Mouse (Mus musculus) lung, embryonic 16.5 days (tissue): ENCODE measurements around the gene Sorl1. TPM values are rescaled to one million over a fixed set of nuclear protein-coding genes. Genes with fewer than 3 reads are reported as not detected.

ENCODE experiments used
- ATAC-seq: fragments of 200-750 bp; cut with Nextera tagmentation; 2 replicates; pipeline ENCODE4 v1.8.0; 2017; ENCODE audit warnings: low read depth, mild to moderate bottlenecking, moderate library complexity
- H3K27ac ChIP-seq: fragments of 300-500 bp; sonication (generic); 2 replicates; pipeline ENCODE4 v1.5.1; 2014; ENCODE audit warnings: mild to moderate bottlenecking, control low read depth, low read length
- H3K27me3 ChIP-seq: fragments of 300-500 bp; sonication (generic); 2 replicates; pipeline ENCODE4 v1.6.1; 2014; ENCODE audit warnings: low read depth, low read length, mixed read lengths; ENCODE audit not compliant: control insufficient read depth, insufficient read depth
- H3K36me3 ChIP-seq: fragments of 300-500 bp; sonication (generic); 2 replicates; pipeline ENCODE4 v1.6.1; 2014; ENCODE audit warnings: low read length; ENCODE audit not compliant: control insufficient read depth, insufficient read depth
- H3K4me1 ChIP-seq: fragments of 300-500 bp; sonication (generic); replicated peaks from 2 replicates; pipeline ENCODE4 v1.6.1; 2014; ENCODE audit warnings: low read length, mixed read lengths; ENCODE audit not compliant: control insufficient read depth, insufficient read depth
- H3K4me2 ChIP-seq: fragments of 300-500 bp; sonication (generic); 2 replicates; pipeline ENCODE4 v1.6.1; 2014; ENCODE audit warnings: low read depth, low read length, control low read depth
- H3K4me3 ChIP-seq: fragments of 300-500 bp; sonication (generic); 2 replicates; pipeline ENCODE4 v1.5.1; 2014; ENCODE audit warnings: mild to moderate bottlenecking, low read length, control low read depth
- H3K9ac ChIP-seq: fragments of 300-500 bp; sonication (generic); 2 replicates; pipeline ENCODE4 v1.6.1; 2014; ENCODE audit warnings: low read length, control low read depth
- H3K9me3 ChIP-seq: fragments of 300-500 bp; sonication (generic); 2 replicates; pipeline ENCODE4 v1.6.1; 2016; ENCODE audit warnings: low read length; ENCODE audit not compliant: control insufficient read depth
- WGBS: fragments of 180-500 bp; shearing (Covaris S2); extraction: QIAGEN DNeasy Blood & Tissue Kit; methylation state at CpG from one replicate; pipeline ENCODE4 v1.1.7; 2014; 5-methylcytosine and 5-hydroxymethylcytosine counted together
- polyA plus RNA-seq: library from polyadenylated mRNA; unstranded; fragments of >200 nt; fragmentation: Nextera tagmentation; extraction: Ambion mirVana; gene quantifications from 2 replicates; pipeline ENCODE4 v1.2.1, GENCODE M21; 2015

Sorl1 gene
- polyA plus RNA-seq, 1 experiment from 2014 or later: 11.8 TPM

DNA sequence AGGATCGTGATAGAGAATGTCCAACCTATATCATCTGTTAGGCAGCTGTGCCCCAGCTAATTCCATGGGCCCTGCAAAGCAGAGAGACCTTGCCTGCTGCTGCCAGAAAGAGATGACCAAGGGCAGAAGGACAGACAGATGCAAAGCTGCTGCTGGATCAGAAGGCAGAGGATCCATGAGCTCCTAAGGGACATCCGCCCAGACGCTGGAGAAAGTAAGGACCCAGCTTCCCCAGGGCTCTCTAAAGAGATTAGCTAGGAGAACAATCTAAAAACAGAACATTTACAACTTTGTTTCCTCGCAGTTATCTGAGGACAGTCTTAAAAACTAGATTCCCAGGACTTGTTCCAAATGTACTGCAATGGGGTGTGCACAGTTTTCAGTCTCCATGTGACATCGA lies 131.3 kb downstream of the Sorl1 start:
- ATAC-seq: no peak
- no peaks in the 10 kb centered on the region for H3K9me3 ChIP-seq
- 78% methylated on average over 5 of the region's 5 CpGs for WGBS
- no peaks in the 10 kb centered on the region for H3K4me1 ChIP-seq
- no peaks in the 10 kb centered on the region for H3K36me3 ChIP-seq
- H3K27me3 ChIP-seq: no peaks in the 10 kb centered on the region
- H3K27ac ChIP-seq: no peak overlapping the region
- H3K9ac ChIP-seq: no peak overlapping the region
- H3K4me3 ChIP-seq: no peak overlapping the region
- H3K4me2 ChIP-seq: no peak overlapping the region

DNA sequence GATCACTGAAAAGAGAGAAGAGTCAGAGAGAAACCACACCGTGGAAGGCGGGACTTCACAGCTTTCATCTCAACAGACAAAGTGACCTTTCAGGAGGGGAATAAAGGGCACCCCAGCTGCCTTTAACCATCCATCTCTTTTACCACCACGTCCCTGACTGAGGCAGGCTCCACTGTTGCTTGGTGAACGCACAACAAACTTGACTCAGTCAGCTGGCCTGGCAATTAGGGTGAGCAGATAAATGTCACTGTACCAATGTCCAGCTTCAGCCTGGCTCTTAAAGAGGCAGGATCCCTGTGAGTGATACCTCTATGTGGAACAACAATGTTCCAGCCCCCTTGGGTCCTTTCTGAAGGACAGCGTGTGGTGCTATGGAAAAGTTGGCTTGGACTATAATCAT lies 138.5 kb downstream of the Sorl1 start:
- Histone ChIP-seq H3K36me3 (no peaks in the 10 kb centered on the region), H3K27ac (no peak overlapping the region), H3K9ac (no peak overlapping the region), H3K4me3 (no peak overlapping the region), H3K4me2 (no peak overlapping the region), H3K4me1 (no peaks in the 10 kb centered on the region), H3K27me3 (no peaks in the 10 kb centered on the region), H3K9me3 (no peaks in the 10 kb centered on the region)
- no peak for ATAC-seq
- WGBS: 69% methylated on average over 5 of the region's 5 CpGs

DNA sequence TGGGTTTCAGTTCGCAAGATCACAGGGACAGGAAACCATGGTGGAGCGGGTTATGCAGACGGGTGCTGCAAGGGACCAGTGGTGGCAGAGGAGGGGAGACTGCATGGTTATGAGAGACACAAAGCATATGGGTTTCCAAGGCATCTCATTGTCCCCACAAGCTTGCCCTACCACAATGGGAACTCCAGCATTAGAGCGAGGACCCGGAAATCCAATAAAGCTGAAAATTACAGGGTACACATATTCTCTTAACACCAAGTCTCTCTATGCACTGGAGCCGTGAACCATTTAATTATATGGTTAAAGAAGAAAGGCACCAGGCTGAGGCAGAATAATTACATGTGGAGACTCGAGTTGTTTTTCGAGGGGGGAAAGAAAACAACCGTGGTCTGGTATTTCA lies 139.0 kb downstream of the Sorl1 start:
- no peaks in the 10 kb centered on the region for H3K36me3 ChIP-seq
- H3K27ac ChIP-seq: no peak overlapping the region
- no peak overlapping the region for H3K4me3 ChIP-seq
- H3K4me2 ChIP-seq: no peak overlapping the region
- H3K4me1 ChIP-seq: no peaks in the 10 kb centered on the region
- H3K9me3 ChIP-seq: no peaks in the 10 kb centered on the region
- H3K9ac ChIP-seq: no peak overlapping the region
- 83% methylated on average over 9 of the region's 9 CpGs for WGBS
- no peak for ATAC-seq
- no peaks in the 10 kb centered on the region for H3K27me3 ChIP-seq

DNA sequence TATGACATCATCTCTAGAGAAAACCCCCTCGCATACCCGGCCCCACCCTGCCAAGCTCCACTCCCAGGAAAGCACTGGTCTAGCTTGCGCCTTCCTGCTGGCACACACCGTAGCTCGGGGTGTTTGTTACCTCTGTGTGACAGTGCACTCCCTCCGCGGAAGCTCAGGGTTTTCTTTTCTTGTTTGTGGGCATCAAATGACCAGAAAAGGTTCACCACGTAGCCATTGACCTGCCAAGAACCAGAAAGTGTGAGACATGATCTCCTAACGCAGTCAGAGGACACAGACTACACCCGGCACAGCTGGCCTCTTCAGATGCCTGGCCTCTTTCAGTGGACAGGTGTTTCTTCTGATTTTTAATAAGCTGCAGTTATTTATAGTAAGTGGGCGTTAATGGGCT lies 139.8 kb downstream of the Sorl1 start:
- H3K36me3 ChIP-seq: no peaks in the 10 kb centered on the region
- H3K27me3 ChIP-seq: no peaks in the 10 kb centered on the region
- no peak overlapping the region for H3K4me3 ChIP-seq
- H3K4me2 ChIP-seq: no peak overlapping the region
- no peak overlapping the region for H3K27ac ChIP-seq
- no peaks in the 10 kb centered on the region for H3K9me3 ChIP-seq
- 87% methylated on average over 11 of the region's 11 CpGs for WGBS
- no peak for ATAC-seq
- H3K4me1 ChIP-seq: no peaks in the 10 kb centered on the region
- H3K9ac ChIP-seq: no peak overlapping the region

DNA sequence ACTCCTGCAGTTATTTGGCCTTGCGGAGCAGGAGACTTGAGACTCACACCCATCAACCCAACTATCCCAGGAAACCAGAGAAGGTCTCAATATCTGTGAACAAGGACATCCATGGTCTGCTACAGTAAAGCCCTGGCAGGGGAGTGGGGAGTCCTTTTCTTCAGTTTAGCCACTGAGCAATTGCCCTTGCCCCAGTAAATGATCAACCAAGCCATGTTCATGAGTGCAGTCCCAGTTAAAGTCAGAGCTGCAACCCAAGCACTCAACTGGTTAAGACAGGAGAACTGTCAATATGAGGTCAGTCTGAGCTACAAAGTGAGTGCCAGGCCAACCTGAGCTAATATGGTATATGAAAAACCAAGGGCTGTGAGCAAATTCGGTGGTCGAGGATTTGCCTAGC lies 140.8 kb downstream of the Sorl1 start:
- H3K4me3 ChIP-seq: no peak overlapping the region
- no peaks in the 10 kb centered on the region for H3K27me3 ChIP-seq
- H3K4me1 ChIP-seq: no peaks in the 10 kb centered on the region
- no peak overlapping the region for H3K9ac ChIP-seq
- H3K4me2 ChIP-seq: no peak overlapping the region
- ATAC-seq: no peak
- WGBS: 80% methylated on average over 3 of the region's 3 CpGs
- H3K27ac ChIP-seq: no peak overlapping the region
- H3K36me3 ChIP-seq: no peaks in the 10 kb centered on the region
- no peaks in the 10 kb centered on the region for H3K9me3 ChIP-seq

DNA sequence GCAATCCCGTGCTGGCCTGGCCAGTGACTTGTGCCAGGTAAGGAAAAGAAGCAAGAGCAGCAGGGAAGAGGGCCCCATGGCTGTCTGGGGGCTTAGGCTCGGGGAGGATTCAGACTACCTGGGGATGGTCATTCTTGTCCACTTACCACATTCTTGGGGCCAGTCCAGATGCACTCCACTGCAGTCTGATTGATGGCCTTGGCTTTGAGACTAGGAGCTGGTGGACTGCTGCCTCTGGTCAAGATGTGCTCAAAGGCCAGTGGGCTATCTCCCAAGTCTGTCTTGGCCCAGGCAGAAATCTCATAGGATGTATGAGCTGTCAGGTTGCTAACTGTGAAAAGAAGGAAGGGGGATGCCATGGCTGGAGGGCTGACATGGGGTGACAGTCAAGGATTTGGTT lies 141.3 kb downstream of the Sorl1 start:
- H3K27me3 ChIP-seq: no peaks in the 10 kb centered on the region
- H3K4me1 ChIP-seq: no peaks in the 10 kb centered on the region

DNA sequence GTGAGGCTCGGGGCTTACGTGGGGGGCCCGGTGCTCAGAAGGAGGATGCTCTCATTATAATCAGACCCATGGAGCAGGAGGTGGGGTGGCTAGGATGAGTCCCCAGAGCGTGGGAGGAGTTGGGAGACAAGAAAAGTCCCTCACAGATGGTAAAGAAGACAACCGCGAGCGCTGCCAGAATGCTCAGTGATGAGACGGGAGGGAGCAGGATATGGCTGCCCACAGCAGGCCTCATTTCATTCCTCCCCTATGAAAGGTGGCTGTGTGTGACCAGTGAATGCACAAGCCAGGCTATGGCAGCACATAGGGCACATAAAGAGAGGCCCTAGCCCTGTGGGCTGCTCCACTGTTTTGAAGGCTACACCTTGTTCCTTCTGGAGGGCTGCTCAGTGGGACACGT lies 142.1 kb downstream of the Sorl1 start:
- peaks cover 3% of the 10 kb centered on the region; the same call in 1 of the 2 replicates for H3K36me3 ChIP-seq
- WGBS: 87% methylated on average over 9 of the region's 9 CpGs
- no peak overlapping the region for H3K4me2 ChIP-seq
- no peak overlapping the region for H3K9ac ChIP-seq
- H3K9me3 ChIP-seq: no peaks in the 10 kb centered on the region
- no peak overlapping the region for H3K4me3 ChIP-seq
- no peaks in the 10 kb centered on the region for H3K27me3 ChIP-seq
- no peak overlapping the region for H3K27ac ChIP-seq
- no peaks in the 10 kb centered on the region for H3K4me1 ChIP-seq
- no peak for ATAC-seq

More for the DNA sequence above, 141.3 kb downstream of the Sorl1 start:
- Histone ChIP-seq H3K4me3 (no peak overlapping the region), H3K27ac (no peak overlapping the region), H3K9ac (no peak overlapping the region), H3K9me3 (no peaks in the 10 kb centered on the region), H3K4me2 (no peak overlapping the region), H3K36me3 (peaks cover 3% of the 10 kb centered on the region; the same call in 1 of the 2 replicates)
- 53% methylated on average over 2 of the region's 2 CpGs for WGBS
- no peak for ATAC-seq

DNA sequence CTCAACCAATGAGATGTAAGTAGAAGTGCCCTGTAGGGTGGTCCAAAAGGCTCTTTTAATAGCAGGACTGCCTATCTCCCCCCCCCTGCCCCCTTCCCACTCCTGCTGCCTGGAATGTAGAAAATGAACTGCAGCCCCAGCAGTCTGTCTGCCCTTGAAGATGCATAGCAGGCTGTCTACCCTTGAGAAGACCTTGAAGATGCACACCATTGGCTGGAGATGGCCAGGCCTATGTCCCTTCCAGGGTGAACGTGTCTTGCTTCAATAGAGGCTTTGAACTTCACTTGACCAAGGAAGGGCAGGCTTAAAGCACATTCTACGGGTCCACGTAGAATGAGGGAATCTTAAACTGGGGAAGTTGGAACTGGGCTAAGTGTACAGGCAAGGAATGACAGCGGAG lies 142.8 kb downstream of the Sorl1 start:
- no peak for ATAC-seq

DNA sequence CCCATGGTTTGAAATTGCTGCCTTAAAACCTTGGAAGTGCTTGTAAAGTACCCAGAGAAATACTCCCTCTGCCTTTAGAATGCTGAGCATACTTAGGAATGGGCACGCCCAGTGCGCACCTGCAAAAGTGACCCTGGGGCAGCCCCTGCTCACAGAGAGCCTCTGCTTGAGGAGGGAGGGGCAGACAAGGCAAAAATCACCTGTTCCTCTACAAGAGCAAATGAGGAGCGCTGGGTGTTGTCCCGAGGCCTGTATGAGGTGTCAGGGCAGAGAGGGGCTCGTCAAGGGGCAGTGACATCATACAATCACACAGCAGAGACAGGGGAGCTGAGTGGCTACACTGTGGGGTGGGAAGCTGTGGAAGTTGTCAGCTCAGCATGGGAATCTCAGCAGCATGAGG lies 143.3 kb downstream of the Sorl1 start:
- Histone ChIP-seq H3K4me1 (no peaks in the 10 kb centered on the region), H3K9me3 (no peaks in the 10 kb centered on the region), H3K4me3 (no peak overlapping the region), H3K36me3 (peaks cover 5% of the 10 kb centered on the region), H3K9ac (no peak overlapping the region), H3K4me2 (no peak overlapping the region), H3K27me3 (no peaks in the 10 kb centered on the region), H3K27ac (no peak overlapping the region)
- ATAC-seq: peak; percentile 51; the same call in 1 of the 2 replicates
- WGBS: 71% methylated on average over 5 of the region's 5 CpGs

More for the DNA sequence above, 142.8 kb downstream of the Sorl1 start:
- peaks cover 5% of the 10 kb centered on the region for H3K36me3 ChIP-seq
- no peak overlapping the region for H3K4me2 ChIP-seq
- H3K4me3 ChIP-seq: no peak overlapping the region
- no peak overlapping the region for H3K9ac ChIP-seq
- WGBS: 76% methylated on average over 4 of the region's 4 CpGs
- H3K27ac ChIP-seq: no peak overlapping the region
- H3K27me3 ChIP-seq: no peaks in the 10 kb centered on the region
- H3K9me3 ChIP-seq: no peaks in the 10 kb centered on the region
- no peaks in the 10 kb centered on the region for H3K4me1 ChIP-seq

DNA sequence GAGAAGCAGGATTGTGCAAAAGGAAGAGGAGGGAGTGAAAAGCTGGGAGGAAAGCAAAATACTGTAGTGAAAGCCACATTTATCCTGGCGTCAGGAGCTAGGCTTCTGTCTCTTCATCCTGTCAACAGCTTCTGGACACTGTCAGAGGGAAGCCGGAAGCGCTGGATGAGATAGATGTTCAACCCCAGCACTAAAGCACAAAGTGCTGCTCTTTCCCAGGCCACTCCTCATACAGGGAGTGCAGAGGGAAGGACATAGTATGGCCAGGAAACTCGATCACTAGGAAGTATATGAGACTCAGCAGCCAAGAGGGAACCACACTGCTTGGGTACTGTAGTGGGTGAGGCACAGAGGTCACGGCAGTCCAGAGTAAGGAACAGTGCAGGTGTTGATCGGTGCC lies 145.7 kb downstream of the Sorl1 start:
- no peak for ATAC-seq
- Histone ChIP-seq H3K9ac (no peak overlapping the region), H3K36me3 (peaks cover 6% of the 10 kb centered on the region), H3K27me3 (no peaks in the 10 kb centered on the region), H3K27ac (no peak overlapping the region), H3K4me3 (no peak overlapping the region), H3K4me1 (no peaks in the 10 kb centered on the region), H3K4me2 (no peak overlapping the region), H3K9me3 (no peaks in the 10 kb centered on the region)
- WGBS: 79% methylated on average over 6 of the region's 6 CpGs
